Mouse (Mus musculus) heart, postnatal 4 days (tissue): ENCODE data around the gene Phc3. TPM values are rescaled to one million over a fixed set of nuclear protein-coding genes. Genes with fewer than 3 reads are reported as not detected.

Experiments used
- DNase-seq: peaks from one replicate; pipeline ENCODE4 v3.0.0; 2021
- total RNA-seq, 2 experiments: library from RNA; stranded (reverse); gene quantifications; 2 replicates each; pipeline ENCODE4 v1.2.3; 2021

Gene Phc3
- 10 to 100 TPM; 17.6 to 17.8 TPM for total RNA-seq

DNA sequence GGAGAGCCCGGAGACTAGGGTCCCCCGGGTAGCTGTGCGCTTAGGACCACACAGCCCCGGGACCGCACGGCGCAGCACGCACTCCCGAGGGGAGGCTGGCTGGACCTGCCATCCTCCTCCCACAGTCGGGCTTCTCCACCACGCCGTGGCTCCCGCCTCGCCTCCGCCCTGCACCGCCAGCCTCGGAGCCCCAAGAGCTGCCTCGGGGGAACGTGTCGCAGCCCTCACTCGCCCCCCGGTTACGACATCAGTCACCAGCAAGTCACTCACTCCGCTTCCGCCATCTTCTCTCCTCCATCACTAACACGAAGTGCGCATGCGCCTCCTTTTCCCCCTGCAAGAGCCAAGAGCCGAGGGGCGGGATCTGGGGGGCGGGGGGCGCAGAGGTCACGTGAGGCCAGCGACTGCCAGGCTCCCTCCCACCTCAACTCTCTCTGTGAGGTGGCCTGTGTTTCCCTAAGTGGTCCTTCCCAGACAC, at the start of gene Phc3:
TSS of gene Phc3 (minus strand) at position 312 of the 478 bp plus-strand sequence.
- peak; percentile 95 for DNase-seq

- no peak for DNase-seq
Measured at GRCm38 (mm10) chr3:31017652-31018051, 48.4 kb upstream of the Phc3 start.

DNA sequence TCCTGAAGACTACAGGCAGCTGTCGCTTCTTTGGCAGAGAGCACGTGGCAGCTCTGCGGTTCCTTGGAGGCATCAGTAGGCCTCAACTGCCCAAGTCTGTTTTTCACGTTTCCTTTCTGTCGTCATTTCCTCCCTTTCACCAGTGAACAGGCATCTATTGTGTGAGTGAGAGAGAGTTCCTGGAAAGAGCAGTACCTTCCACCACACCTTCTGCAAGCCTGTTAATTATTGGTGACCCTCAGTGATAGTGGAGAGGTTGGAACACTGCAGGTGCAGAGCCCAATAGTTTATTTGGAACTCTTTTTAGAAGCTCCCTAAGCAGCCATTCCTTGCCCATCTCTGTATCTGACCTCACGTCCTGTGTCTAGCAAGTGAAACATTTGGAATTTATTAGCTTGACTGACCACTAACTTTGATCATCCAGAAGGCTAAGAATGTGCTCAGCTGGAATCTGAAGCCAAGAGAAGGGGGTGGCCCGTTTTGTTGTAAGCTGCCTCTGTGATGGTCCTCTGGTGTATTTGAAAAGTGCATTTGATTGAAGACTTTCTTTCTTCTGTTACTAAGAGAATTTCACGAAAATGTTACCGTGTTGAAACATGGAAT, 47.5 kb upstream of the Phc3 start:
- DNase-seq = no peak

GRCm38 (mm10) chr3:31015682-31016443, 46.6 kb upstream of the Phc3 start:
- DNase-seq = no peak

DNA sequence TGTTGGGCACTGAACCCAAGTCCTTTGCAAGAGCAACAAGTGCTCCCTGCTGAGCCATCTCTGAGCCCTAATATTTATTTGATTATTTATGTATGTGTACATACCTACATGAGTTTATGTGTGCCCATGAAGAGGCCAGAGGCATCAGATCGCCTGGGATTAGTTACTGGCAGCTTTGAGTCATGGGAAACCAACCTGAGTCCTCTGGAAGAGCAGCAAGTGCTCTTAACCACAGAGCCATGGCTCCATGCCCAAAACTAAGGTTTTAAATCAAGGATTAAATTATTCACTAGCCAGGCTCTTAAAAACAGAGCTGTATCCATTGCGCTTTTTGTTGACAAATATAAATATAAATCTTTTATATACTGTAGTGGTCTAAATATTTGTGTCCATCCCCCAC, 45.2 kb upstream of the Phc3 start:
- no peak for DNase-seq

GRCm38 (mm10) chr3:31004320-31005209, 35.4 kb upstream of the Phc3 start:
- no peak for DNase-seq

- no peak for DNase-seq
Measured at GRCm38 (mm10) chr3:31001048-31001676, 31.9 kb upstream of the Phc3 start.

- peak; percentile 35 for DNase-seq
Measured at GRCm38 (mm10) chr3:31000018-31000407, 30.8 kb upstream of the Phc3 start.

GRCm38 (mm10) chr3:30999401-31000017, 30.3 kb upstream of the Phc3 start:
- no peak for DNase-seq

DNA sequence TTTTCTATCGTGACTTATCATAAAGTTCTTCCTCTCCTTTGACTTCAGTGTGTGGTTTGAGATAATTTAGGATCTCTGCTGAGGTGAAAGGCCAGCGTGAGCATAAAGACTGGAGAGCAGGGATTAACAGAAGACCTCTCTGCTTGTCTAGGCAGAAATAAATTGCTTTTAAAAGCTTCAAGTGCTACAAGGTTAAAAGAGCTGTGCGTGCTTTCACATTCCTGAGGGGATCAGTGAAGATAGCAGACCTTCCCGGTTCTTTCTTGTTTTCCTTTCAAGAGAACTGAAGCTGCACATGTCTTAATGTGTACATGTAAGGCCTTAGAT, 27.4 kb upstream of the Phc3 start:
- no peak for DNase-seq

- DNase-seq = no peak
Measured at GRCm38 (mm10) chr3:30995899-30996687, 26.9 kb upstream of the Phc3 start.

GRCm38 (mm10) chr3:30995283-30995898, 26.2 kb upstream of the Phc3 start, which contains the start of gene Prkci:
TSS of gene Prkci (plus strand) at chr3:30995747.
- peak; percentile 95 for DNase-seq

- DNase-seq = no peak
Measured at GRCm38 (mm10) chr3:30994859-30995258, 25.6 kb upstream of the Phc3 start.

DNA sequence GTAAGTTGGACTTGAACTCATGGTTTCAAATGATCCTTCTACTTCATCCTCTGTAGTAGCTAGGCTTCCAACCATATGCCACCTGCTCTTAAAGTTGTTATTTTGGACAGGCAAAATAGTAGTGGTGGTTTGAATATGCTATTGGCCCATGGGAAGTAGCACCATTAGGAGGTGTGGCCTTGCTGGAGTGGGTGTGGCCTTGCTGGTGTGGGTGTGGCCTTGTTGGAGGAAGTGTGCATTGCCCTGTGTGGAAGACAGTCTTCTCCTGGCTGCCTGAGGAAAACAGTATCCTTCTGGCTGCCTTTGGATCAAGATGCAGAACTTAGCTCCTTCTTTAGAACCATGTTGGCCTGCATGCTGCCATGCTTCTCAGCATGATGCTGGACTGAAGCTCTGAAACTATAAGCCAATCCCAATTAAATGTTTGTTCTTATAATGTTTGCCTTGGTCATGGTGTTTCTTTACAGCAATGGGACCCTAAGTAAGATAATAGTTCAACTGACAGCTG, 23.9 kb upstream of the Phc3 start:
- no peak for DNase-seq

GRCm38 (mm10) chr3:30992161-30992560, 22.9 kb upstream of the Phc3 start:
- no peak for DNase-seq

- DNase-seq = peak; percentile 56
Measured at GRCm38 (mm10) chr3:30987396-30988318, 18.4 kb upstream of the Phc3 start.

- no peak for DNase-seq
Measured at GRCm38 (mm10) chr3:30982924-30983536, 13.8 kb upstream of the Phc3 start.

GRCm38 (mm10) chr3:30981616-30982380, 12.6 kb upstream of the Phc3 start:
- no peak for DNase-seq
